Mouse (Mus musculus): Measurements from ENCODE around the gene Fshr. TPM values are rescaled to one million over a fixed set of nuclear protein-coding genes. Genes with fewer than 3 reads are reported as not detected.

Fshr gene
- not detected in 2 replicates for polyA plus RNA-seq (2012; rRNA removed)

DNA sequence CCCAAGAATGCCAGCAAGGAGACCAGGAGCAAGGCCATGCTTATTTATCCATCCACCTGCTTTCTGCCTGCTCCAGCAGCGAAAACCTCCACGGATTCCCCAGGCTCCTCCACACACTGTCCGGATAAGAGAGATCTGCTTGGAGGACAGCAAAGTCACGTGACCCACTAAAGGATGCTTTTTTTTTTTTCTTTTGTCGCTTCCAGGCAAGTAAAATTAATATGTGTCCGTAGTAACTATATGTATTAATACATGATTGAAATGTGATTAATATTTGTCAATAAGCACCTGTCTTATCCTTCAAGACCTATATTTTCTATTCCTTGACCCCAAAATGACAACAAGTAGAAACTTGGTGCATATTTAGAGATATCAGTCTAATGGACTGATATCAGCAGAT is at the start of gene Fshr:
Gene Fshr (minus strand): TSS at position 101 of the 400 bp plus-strand sequence.

Measured in liver, embryonic 14 days (tissue).